Mouse (Mus musculus): ENCODE data around the gene Spon2.

GRCm38 (mm10) chr5:33224491-33224890 is 6.2 kb upstream of the Spon2 start:
- TF ChIP-seq CTCF (IDR thresholded peaks at IDR 0.05; ENCODE audit: low read depth, low read length) (no peak), GATA1 (IDR thresholded peaks at IDR 0.05; ENCODE audit: borderline replicate concordance, low read length) (no peak)

Measured in G1E (cell line).